Mouse (Mus musculus): ENCODE data around the gene Ugcg. TPM values are rescaled to one million over a fixed set of nuclear protein-coding genes. Genes with fewer than 3 reads are reported as not detected.

Gene Ugcg
- polyA plus RNA-seq, 1 experiment from 2014 or later = 18.6 TPM

- H3K4me3 ChIP-seq (ENCODE audit: low read depth, low read length) = no peak overlapping the region
- no peaks in the 10 kb centered on the region for H3K9me3 ChIP-seq (replicated peaks; ENCODE audit: control insufficient read depth, low read length)
- no peak overlapping the region for H3K4me2 ChIP-seq (ENCODE audit: low read length)
- no peaks in the 10 kb centered on the region for H3K4me1 ChIP-seq (ENCODE audit: control insufficient read depth, insufficient read depth, low read length)
- H3K36me3 ChIP-seq (ENCODE audit: control insufficient read depth, insufficient read depth, low read length) = peaks cover 26% of the 10 kb centered on the region
- no peak overlapping the region for H3K9ac ChIP-seq (ENCODE audit: low read length)
- DNase-seq (ENCODE audit: low spot score) (no peak), ATAC-seq (no peak)
- no peaks in the 10 kb centered on the region for H3K27me3 ChIP-seq (replicated peaks; ENCODE audit: control insufficient read depth, insufficient read depth, low read length)
- H3K27ac ChIP-seq (ENCODE audit: low read depth, low read length) = no peak overlapping the region
- 94% methylated on average over 4 of the region's 4 CpGs for WGBS
Measured at GRCm38 (mm10) chr4:59224889-59225288, 35.8 kb downstream of the Ugcg start.

GRCm38 (mm10) chr4:59227047-59227446 is 38.0 kb downstream of the Ugcg start:
- no peak overlapping the region for H3K27ac ChIP-seq (ENCODE audit: low read depth, low read length)
- 94% methylated on average over 9 of the region's 9 CpGs for WGBS

GRCm38 (mm10) chr4:59228951-59229350 is 39.9 kb downstream of the Ugcg start:
- DNase-seq (ENCODE audit: low spot score) (no peak), ATAC-seq (no peak)
- Histone ChIP-seq H3K9me3 (replicated peaks; ENCODE audit: control insufficient read depth, low read length) (no peaks in the 10 kb centered on the region), H3K4me1 (ENCODE audit: control insufficient read depth, insufficient read depth, low read length) (no peaks in the 10 kb centered on the region), H3K9ac (ENCODE audit: low read length) (no peak overlapping the region), H3K27me3 (replicated peaks; ENCODE audit: control insufficient read depth, insufficient read depth, low read length) (no peaks in the 10 kb centered on the region), H3K4me2 (ENCODE audit: low read length) (no peak overlapping the region), H3K4me3 (ENCODE audit: low read depth, low read length) (no peak overlapping the region), H3K27ac (ENCODE audit: low read depth, low read length) (no peak overlapping the region), H3K36me3 (ENCODE audit: control insufficient read depth, insufficient read depth, low read length) (peaks cover 6% of the 10 kb centered on the region)

More at GRCm38 (mm10) chr4:59227047-59227446, 38.0 kb downstream of the Ugcg start:
- Histone ChIP-seq H3K9ac (ENCODE audit: low read length) (no peak overlapping the region), H3K9me3 (replicated peaks; ENCODE audit: control insufficient read depth, low read length) (no peaks in the 10 kb centered on the region), H3K4me2 (ENCODE audit: low read length) (no peak overlapping the region), H3K36me3 (ENCODE audit: control insufficient read depth, insufficient read depth, low read length) (peaks cover 20% of the 10 kb centered on the region), H3K4me1 (ENCODE audit: control insufficient read depth, insufficient read depth, low read length) (no peaks in the 10 kb centered on the region), H3K27me3 (replicated peaks; ENCODE audit: control insufficient read depth, insufficient read depth, low read length) (no peaks in the 10 kb centered on the region), H3K4me3 (ENCODE audit: low read depth, low read length) (no peak overlapping the region)
- ATAC-seq = no peak
- DNase-seq (ENCODE audit: low spot score) = no peak

GRCm38 (mm10) chr4:59231266-59232055 is 42.4 kb downstream of the Ugcg start:
- peak; percentile 3 for DNase-seq (ENCODE audit: low spot score)
- H3K27me3 ChIP-seq (replicated peaks; ENCODE audit: control insufficient read depth, insufficient read depth, low read length) = no peaks in the 10 kb centered on the region
- H3K4me1 ChIP-seq (ENCODE audit: control insufficient read depth, insufficient read depth, low read length) = no peaks in the 10 kb centered on the region
- H3K4me2 ChIP-seq (ENCODE audit: low read length) = no peak overlapping the region
- no peaks in the 10 kb centered on the region for H3K9me3 ChIP-seq (replicated peaks; ENCODE audit: control insufficient read depth, low read length)
- H3K9ac ChIP-seq (ENCODE audit: low read length) = no peak overlapping the region
- H3K36me3 ChIP-seq (ENCODE audit: control insufficient read depth, insufficient read depth, low read length) = no peaks in the 10 kb centered on the region
- no peak overlapping the region for H3K27ac ChIP-seq (ENCODE audit: low read depth, low read length)
- ATAC-seq = no peak
- no peak overlapping the region for H3K4me3 ChIP-seq (ENCODE audit: low read depth, low read length)
- WGBS = 88% methylated on average over 6 of the region's 6 CpGs

- 98% methylated on average over 7 of the region's 10 CpGs for WGBS
- no peaks in the 10 kb centered on the region for H3K4me1 ChIP-seq (ENCODE audit: control insufficient read depth, insufficient read depth, low read length)
- H3K9ac ChIP-seq (ENCODE audit: low read length) = no peak overlapping the region
- no peak overlapping the region for H3K27ac ChIP-seq (ENCODE audit: low read depth, low read length)
- DNase-seq (ENCODE audit: low spot score) (no peak), ATAC-seq (no peak)
- H3K9me3 ChIP-seq (replicated peaks; ENCODE audit: control insufficient read depth, low read length) = no peaks in the 10 kb centered on the region
- no peak overlapping the region for H3K4me2 ChIP-seq (ENCODE audit: low read length)
- H3K36me3 ChIP-seq (ENCODE audit: control insufficient read depth, insufficient read depth, low read length) = no peaks in the 10 kb centered on the region
- H3K27me3 ChIP-seq (replicated peaks; ENCODE audit: control insufficient read depth, insufficient read depth, low read length) = no peaks in the 10 kb centered on the region
- H3K4me3 ChIP-seq (ENCODE audit: low read depth, low read length) = no peak overlapping the region
Measured at GRCm38 (mm10) chr4:59234014-59234413, 45.0 kb downstream of the Ugcg start.

- no peaks in the 10 kb centered on the region for H3K4me1 ChIP-seq (ENCODE audit: control insufficient read depth, insufficient read depth, low read length)
- no peaks in the 10 kb centered on the region for H3K9me3 ChIP-seq (replicated peaks; ENCODE audit: control insufficient read depth, low read length)
- no peak for ATAC-seq
- DNase-seq (ENCODE audit: low spot score) = no peak
- WGBS = 91% methylated on average over 23 of the region's 23 CpGs
- H3K4me2 ChIP-seq (ENCODE audit: low read length) = no peak overlapping the region
- H3K9ac ChIP-seq (ENCODE audit: low read length) = no peak overlapping the region
- H3K27me3 ChIP-seq (replicated peaks; ENCODE audit: control insufficient read depth, insufficient read depth, low read length) = no peaks in the 10 kb centered on the region
- no peaks in the 10 kb centered on the region for H3K36me3 ChIP-seq (ENCODE audit: control insufficient read depth, insufficient read depth, low read length)
- H3K27ac ChIP-seq (ENCODE audit: low read depth, low read length) = no peak overlapping the region
- H3K4me3 ChIP-seq (ENCODE audit: low read depth, low read length) = no peak overlapping the region
Measured at GRCm38 (mm10) chr4:59234451-59235216, 45.6 kb downstream of the Ugcg start.

GRCm38 (mm10) chr4:59236362-59236761 is 47.3 kb downstream of the Ugcg start:
- Histone ChIP-seq H3K9me3 (replicated peaks; ENCODE audit: control insufficient read depth, low read length) (no peaks in the 10 kb centered on the region), H3K4me3 (ENCODE audit: low read depth, low read length) (no peak overlapping the region), H3K36me3 (ENCODE audit: control insufficient read depth, insufficient read depth, low read length) (no peaks in the 10 kb centered on the region), H3K27ac (ENCODE audit: low read depth, low read length) (no peak overlapping the region), H3K4me1 (ENCODE audit: control insufficient read depth, insufficient read depth, low read length) (no peaks in the 10 kb centered on the region), H3K4me2 (ENCODE audit: low read length) (no peak overlapping the region), H3K27me3 (replicated peaks; ENCODE audit: control insufficient read depth, insufficient read depth, low read length) (no peaks in the 10 kb centered on the region), H3K9ac (ENCODE audit: low read length) (no peak overlapping the region)
- ATAC-seq (no peak), DNase-seq (ENCODE audit: low spot score) (no peak)
- 94% methylated on average over 3 of the region's 3 CpGs for WGBS

- 72% methylated on average over 9 of the region's 9 CpGs for WGBS
Measured at GRCm38 (mm10) chr4:59238641-59239311, 49.7 kb downstream of the Ugcg start.

More at GRCm38 (mm10) chr4:59238641-59239311, 49.7 kb downstream of the Ugcg start:
- Histone ChIP-seq H3K9ac (ENCODE audit: low read length) (no peak overlapping the region), H3K27me3 (replicated peaks; ENCODE audit: control insufficient read depth, insufficient read depth, low read length) (no peaks in the 10 kb centered on the region), H3K4me2 (ENCODE audit: low read length) (no peak overlapping the region), H3K27ac (ENCODE audit: low read depth, low read length) (no peak overlapping the region), H3K9me3 (replicated peaks; ENCODE audit: control insufficient read depth, low read length) (no peaks in the 10 kb centered on the region), H3K4me3 (ENCODE audit: low read depth, low read length) (no peak overlapping the region), H3K36me3 (ENCODE audit: control insufficient read depth, insufficient read depth, low read length) (no peaks in the 10 kb centered on the region), H3K4me1 (ENCODE audit: control insufficient read depth, insufficient read depth, low read length) (no peaks in the 10 kb centered on the region)
- DNase-seq (ENCODE audit: low spot score) (no peak), ATAC-seq (no peak)

Measured in forebrain, embryonic 14.5 days (tissue).